Comparison of ENCODE assay signal across 8 mouse cellular contexts in genomic region chr10:93165416-93166381, GRCm38 (mm10). TPM values are rescaled to one million over a fixed set of nuclear protein-coding genes. Genes with fewer than 3 reads are reported as not detected.
DNase-seq lines count a peak whose midpoint lies in the region; ATAC-seq and TF ChIP-seq lines count a peak whose summit lies in the region.

No protein-coding gene starts in this region.

- no peaks in the 10 kb centered on the region for H3K36me3 ChIP-seq in lung, embryonic 15.5 days
- H3K36me3 ChIP-seq in hindbrain, embryonic 13.5 days, result no peaks in the 10 kb centered on the region
- H3K36me3 ChIP-seq in midbrain, embryonic 13.5 days, result no peaks in the 10 kb centered on the region

- no peaks in the 10 kb centered on the region for H3K9me3 ChIP-seq in lung, embryonic 15.5 days
- no peaks in the 10 kb centered on the region for H3K9me3 ChIP-seq in hindbrain, embryonic 13.5 days
- H3K9me3 ChIP-seq in midbrain, embryonic 13.5 days, result no peaks in the 10 kb centered on the region

- WGBS in lung, embryonic 15.5 days, result 26% methylated on average over 14 of the region's 14 CpGs
- 14% methylated on average over 14 of the region's 14 CpGs for WGBS in lung, adult 2 months
- 7% methylated on average over 14 of the region's 14 CpGs for WGBS in hindbrain, embryonic 13.5 days
- 5% methylated on average over 14 of the region's 14 CpGs for WGBS in midbrain, embryonic 13.5 days

- H3K9ac ChIP-seq in lung, embryonic 15.5 days, result no peak overlapping the region
- H3K9ac ChIP-seq in hindbrain, embryonic 13.5 days, result peak overlapping the region; percentile 51
- H3K9ac ChIP-seq in midbrain, embryonic 13.5 days (replicated peaks), result peak overlapping the region; percentile 41

- no peaks in the 10 kb centered on the region for H3K27me3 ChIP-seq in lung, embryonic 15.5 days
- no peaks in the 10 kb centered on the region for H3K27me3 ChIP-seq in hindbrain, embryonic 13.5 days
- no peaks in the 10 kb centered on the region for H3K27me3 ChIP-seq in midbrain, embryonic 13.5 days

- TF ChIP-seq CTCF in lung, adult 2 months (IDR thresholded peaks at IDR 0.05; ENCODE audit: insufficient read depth, low read length), result no peak

- no peak for ATAC-seq in lung, embryonic 15.5 days (ENCODE audit: borderline replicate concordance, extremely low read depth, low FRiP score, low TSS enrichment)
- no peak for ATAC-seq in hindbrain, embryonic 13.5 days (ENCODE audit: low FRiP score)
- peak; percentile 55; the same call in 1 of the 2 replicates for ATAC-seq in midbrain, embryonic 13.5 days

- no peak overlapping the region for H3K4me3 ChIP-seq in lung, embryonic 15.5 days
- H3K4me3 ChIP-seq in lung, adult 2 months (replicated peaks; ENCODE audit: extremely low read depth, low read depth, low read length), result no peak overlapping the region
- peak overlapping the region; percentile 15 for H3K4me3 ChIP-seq in hindbrain, embryonic 13.5 days
- H3K4me3 ChIP-seq in midbrain, embryonic 13.5 days (replicated peaks), result peak overlapping the region; percentile 20

- peak overlapping the region; percentile 75 for H3K27ac ChIP-seq in lung, embryonic 15.5 days
- peak overlapping the region; percentile 60 for H3K27ac ChIP-seq in hindbrain, embryonic 13.5 days
- peak overlapping the region; percentile 75 for H3K27ac ChIP-seq in midbrain, embryonic 13.5 days

- H3K4me1 ChIP-seq in lung, embryonic 15.5 days, result peaks cover 50% of the 10 kb centered on the region
- H3K4me1 ChIP-seq in lung, adult 2 months (ENCODE audit: control insufficient read depth, insufficient read depth, low read length), result peaks cover 39% of the 10 kb centered on the region
- H3K4me1 ChIP-seq in hindbrain, embryonic 13.5 days (replicated peaks), result peaks cover 45% of the 10 kb centered on the region
- H3K4me1 ChIP-seq in midbrain, embryonic 13.5 days (replicated peaks), result peaks cover 50% of the 10 kb centered on the region

- DNase-seq in lung, adult 2 months, result no peak
- peak; percentile 49 for DNase-seq in embryo, embryonic 11 days
- DNase-seq in adrenal gland, adult 2 months, result no peak
- no peak for DNase-seq in ovary, postnatal 14 days (ENCODE audit: low spot score)
- no peak for DNase-seq in left cerebral cortex, adult 9 months (ENCODE audit: low spot score in 2 of 2)

- no peak for TF ChIP-seq POLR2A in lung, adult 2 months (IDR thresholded peaks at IDR 0.05; ENCODE audit: borderline replicate concordance, extremely low read depth, low read depth, low read length)

- peak overlapping the region; percentile 5 for H3K4me2 ChIP-seq in lung, embryonic 15.5 days
- H3K4me2 ChIP-seq in hindbrain, embryonic 13.5 days, result peak overlapping the region; percentile 50
- peak overlapping the region; percentile 48 for H3K4me2 ChIP-seq in midbrain, embryonic 13.5 days (replicated peaks)

RNA-seq across cellular contexts. Expression of gene Cdk17, which starts 5.0 kb away (rescaled TPM):
- 18.2 and 18.8 TPM in 2 replicates for polyA plus RNA-seq in lung, embryonic 15.5 days (2015; fragmentation: Nextera tagmentation; extraction: Ambion mirVana)
- 18.0 and 18.2 TPM in 2 replicates for polyA plus RNA-seq in lung, adult 2 months (2012; rRNA removed)
- 40.6 and 47.8 TPM in 2 replicates for polyA plus RNA-seq in hindbrain, embryonic 13.5 days (2015; fragmentation: Nextera tagmentation; extraction: Ambion mirVana)
- 40.7 and 46.3 TPM in 2 replicates for polyA plus RNA-seq in midbrain, embryonic 13.5 days (2015; fragmentation: Nextera tagmentation; extraction: Ambion mirVana)
- 10 to 100 TPM; 26.5 to 30.0 TPM for total RNA-seq in adrenal gland, adult 2 months (2021)
- 8.7 and 9.3 TPM in 2 replicates for polyA plus RNA-seq in adrenal gland, adult 2 months (2012; rRNA removed)

Comparison
In these comparisons a context has a peak if more than half of its experiments do, and no peak if none do; other contexts are left out.
1. H3K4me3 ChIP-seq: peak in hindbrain, embryonic 13.5 days (single experiment) and midbrain, embryonic 13.5 days (single experiment); none in lung, embryonic 15.5 days (single experiment) and lung, adult 2 months (single experiment).
2. Peak in every context shown above with its lines, with median percentiles within 50 percentile points of each other: H3K27ac ChIP-seq and H3K4me2 ChIP-seq.